Mouse (Mus musculus) gastrocnemius, postnatal 4 days (tissue): ENCODE measurements at regions not wholly inside any gene's neighbourhood (a gene's known extent, or its start where the extent isn't known, plus 50 kb on each side); places are given as distances from the start of the nearest gene placed in this dataset.
"Not testable (repeated sequence)": the region's sequence is repeated elsewhere in the genome, so short reads cannot be mapped to it uniquely, and the experiment has no call there.

Experiments
- DNase-seq, 2 experiments: peaks; one replicate each; pipeline ENCODE4 v3.0.0; 2021 to 2022; ENCODE audit warnings: low spot score in 2 of 2, mixed read lengths in 2 of 2

DNA sequence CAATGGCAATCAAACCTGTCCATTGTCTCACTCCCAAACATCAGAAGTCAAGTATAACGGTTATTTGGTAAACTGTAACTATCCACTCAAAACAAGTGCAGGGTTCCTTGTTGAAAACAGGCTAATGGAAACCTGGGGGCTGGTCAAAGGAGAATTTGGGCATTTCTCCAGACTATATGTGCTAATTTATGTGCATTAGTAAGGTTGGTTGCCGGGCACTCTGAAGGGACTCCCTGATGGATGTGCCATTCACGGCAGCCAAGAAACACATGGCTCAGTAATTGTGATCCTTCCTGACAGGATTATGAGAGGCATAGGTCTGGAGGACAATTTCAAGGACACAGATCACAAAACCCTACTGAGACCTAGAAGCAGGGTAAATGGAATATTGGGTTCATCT is 295.5 kb upstream of the Ubash3b start:
- no peak for DNase-seq

DNA sequence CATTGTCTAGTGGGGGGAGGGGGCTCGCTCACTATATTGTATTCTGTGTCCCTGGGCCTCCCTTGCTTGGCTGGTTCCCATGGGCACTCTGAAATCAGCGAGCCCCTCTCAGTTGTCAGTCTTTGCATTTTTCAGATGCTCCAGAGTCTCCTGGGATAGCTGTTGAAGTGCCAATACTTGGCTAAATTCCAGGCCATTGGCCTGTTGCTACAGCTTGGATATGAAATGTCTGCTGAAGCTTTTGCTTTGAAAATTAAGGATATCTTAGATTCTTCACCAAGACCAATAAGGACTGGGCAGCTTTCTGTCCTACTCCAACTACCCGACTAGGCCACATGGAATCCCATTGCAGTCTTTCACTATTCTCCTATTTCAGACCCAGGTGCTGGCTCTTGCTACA is 290.2 kb upstream of the Ubash3b start:
- DNase-seq: no peak

DNA sequence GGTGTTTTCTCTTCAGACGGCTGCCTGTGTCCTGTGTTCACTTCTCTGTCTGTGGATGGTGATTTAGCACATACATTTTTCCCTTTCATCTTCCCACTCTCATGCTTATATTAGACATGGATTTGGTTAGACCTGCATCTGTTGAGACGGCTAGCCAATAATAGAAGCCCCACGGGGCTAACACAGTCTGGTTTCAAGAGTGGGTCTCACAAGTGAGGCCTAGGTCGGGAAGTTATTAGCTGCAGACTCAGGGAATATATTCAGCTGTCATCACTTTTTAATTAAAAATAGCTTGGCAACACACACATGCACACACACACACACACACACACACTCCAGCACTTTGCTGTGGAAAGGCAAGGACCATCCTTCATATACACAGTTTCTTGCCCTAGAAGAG is 287.7 kb upstream of the Ubash3b start:
- no peak for DNase-seq

DNA sequence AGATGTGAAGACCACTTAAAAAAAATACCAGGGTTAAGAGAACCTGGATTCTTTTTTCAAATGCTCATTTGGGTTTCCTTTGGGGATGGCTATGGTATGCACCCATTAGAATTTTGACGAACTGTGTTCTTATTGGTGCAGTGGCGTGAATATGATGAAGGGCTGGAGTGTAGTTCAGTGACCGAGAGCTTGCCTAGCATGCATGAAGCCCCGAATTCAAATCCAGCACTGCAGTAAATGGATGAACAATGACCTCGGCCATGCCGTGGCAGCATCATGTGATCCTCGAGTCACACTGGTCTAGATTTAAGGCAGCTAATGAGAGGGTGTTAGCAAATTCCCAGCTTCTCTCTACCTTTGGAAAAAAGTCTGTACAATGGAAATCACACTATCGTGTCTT is 286.4 kb upstream of the Ubash3b start:
- DNase-seq: no peak

DNA sequence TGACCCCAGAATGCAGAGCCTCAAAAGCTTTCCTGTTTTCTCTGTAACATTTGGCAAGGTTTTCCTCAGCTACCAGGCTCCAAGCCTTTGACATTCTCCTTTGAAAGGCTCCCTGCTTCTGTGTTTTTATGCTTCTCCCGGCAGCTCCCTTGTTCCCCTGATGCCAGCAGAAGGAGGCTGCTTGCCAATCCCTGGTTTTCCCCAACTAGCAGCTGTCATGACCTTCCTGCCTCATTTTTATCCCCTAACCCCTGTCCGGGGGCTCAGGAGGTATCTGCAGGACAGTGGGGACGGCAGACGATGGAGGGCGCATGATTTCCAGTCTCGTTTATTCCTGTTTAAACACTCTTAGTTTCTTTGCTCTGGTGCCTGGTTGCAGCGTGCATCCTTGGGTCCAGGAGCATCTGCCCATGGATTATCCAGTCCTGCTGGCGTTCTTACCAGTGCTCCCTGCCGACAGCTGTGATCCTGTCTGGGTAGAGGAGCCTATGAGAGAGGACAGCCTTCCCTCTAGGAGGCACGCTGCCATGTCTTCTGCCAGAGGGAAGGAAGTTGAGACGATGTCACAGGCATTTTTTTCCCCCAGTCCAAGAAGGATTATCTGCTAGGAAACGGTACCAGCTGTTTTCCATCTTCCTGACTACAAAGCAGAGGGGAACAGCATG is 285.8 kb upstream of the Ubash3b start:
- peak; percentile 49 to 80 for DNase-seq

DNA sequence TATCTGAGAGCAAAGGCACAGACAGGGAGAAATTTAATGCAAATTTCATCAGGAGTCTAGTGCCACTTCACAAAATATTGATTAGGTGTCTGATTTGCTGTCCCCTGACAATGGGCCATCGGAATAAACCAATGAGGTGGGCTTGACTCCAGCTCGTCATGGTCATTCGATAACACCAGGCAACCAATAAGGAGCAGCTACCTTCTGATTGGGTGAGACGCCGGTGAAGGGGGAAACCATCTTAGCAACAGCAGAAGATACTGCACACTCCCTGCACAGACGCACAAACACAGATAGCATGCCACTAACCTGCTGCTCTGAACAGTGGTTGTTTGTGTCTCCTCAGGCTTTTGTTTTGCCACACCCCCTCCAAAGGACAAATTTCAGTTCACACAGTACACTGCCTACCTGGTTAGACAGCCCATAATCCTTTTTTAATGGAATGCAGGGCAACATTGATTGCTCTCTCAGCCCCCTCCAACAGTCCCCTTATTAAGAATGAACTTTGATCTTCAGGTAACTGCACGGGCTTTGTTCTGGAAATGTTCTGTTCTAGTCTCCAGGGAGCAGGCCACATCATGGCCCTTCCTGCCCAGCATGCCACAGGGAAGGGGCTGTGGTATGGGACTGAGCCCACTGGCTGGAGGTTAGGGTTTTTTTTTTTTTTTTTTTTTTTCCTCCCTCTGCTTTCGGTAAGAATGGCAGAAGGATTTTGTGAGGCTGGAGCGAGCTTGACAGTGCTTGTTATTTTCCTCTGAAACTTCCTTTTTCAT is 285.1 kb upstream of the Ubash3b start:
- DNase-seq: no peak

DNA sequence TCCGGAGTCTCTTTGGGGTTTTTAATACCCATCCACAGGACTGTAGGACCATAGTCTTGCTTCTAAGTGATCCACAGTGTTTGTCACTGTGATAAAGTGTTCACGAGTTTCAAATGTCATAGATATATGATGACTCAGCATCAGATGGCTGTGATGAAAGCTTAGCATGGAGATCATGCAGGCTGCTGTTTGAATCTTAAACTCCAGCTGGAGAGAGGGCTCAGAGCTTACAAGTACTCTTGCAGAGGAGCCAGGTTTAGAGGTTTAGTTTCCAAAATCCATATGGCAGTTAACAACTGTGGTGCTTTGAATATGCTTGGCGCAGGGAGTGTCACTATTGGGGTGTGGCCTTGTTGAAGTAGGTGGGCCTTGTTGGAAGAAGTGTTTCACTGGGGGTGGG is 280.9 kb upstream of the Ubash3b start:
- DNase-seq: no peak

DNA sequence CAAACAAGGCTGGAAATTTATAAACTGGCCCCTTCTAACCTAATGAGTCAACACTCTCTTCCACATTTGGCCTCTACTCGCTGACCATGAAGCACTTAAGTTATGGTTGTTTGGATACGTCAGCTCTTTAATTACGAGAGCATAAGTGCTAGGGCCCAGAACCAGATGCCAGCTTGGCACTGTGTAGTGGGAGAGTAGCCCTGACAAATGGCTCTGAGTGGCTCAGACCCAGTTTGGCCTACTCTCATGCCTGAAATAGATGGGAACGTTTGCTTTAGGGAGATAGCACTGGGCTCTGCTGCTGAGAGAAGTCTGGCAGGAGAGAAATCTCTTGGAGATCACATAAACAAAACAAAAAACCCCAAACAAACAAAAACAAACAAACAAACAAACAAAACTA is 278.5 kb upstream of the Ubash3b start:
- peak in 1 of 2 experiments; percentile 33 for DNase-seq

DNA sequence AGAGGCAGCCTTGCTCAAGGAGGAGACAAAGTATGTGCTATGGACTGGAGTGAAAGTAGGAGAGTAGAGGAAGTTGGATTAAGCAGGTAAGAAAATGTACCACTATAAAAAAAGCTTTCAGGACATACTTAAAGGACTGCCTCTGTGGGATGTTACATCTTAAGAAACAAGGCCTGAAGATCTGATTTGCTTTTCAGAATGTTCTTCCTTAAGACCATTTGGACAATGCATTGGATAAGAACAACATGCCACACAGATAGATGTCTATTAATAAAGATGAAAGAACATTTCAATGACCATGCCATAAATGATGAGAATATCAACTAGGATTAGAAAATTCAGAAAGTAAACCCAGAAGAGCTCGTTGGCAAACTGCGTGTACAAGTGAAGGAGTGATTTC is 276.6 kb upstream of the Ubash3b start:
- no peak for DNase-seq

DNA sequence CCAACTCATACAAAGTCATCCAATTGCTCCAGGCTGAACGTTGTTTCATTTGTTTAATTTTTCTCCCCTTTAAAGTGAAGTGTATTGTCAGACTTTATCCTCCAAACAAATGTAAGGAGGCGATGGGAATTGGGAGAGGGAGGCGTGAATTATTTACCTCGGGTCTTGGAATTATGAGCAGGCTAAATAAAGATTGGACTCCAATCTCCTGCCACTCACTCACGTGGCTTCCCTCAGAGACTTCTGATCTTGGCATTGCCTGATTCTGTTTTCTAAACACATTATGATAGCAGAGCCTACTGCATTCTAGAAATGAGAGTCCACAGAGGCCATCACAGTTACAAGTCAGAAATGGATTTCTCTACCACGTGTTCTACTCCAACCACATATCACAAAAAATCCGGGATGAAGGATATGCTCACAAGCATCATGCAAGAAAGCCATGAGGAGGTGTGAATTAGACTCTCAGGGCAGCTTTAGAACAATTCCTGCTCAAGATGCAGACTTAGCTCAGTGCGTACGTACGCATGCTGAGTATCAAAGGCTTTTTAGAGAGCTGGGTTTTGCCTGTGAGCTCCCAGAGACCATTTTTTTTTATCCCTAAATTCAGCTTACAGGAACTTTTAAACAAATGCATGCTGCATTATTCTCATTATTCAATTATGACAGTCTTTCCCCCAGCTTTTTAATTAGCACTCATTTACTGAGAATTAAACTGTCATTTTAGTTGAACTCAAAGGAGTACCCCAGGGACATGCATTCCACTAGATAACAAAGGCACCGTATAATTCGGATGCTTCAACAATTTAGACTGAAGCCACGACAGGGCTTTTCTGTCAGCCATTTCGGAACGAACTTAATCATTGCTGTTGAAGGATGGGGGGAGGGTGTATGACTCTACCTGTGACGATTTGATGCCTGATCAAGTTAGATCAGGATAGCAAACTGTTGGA is 269.2 kb upstream of the Ubash3b start:
- no peak for DNase-seq

DNA sequence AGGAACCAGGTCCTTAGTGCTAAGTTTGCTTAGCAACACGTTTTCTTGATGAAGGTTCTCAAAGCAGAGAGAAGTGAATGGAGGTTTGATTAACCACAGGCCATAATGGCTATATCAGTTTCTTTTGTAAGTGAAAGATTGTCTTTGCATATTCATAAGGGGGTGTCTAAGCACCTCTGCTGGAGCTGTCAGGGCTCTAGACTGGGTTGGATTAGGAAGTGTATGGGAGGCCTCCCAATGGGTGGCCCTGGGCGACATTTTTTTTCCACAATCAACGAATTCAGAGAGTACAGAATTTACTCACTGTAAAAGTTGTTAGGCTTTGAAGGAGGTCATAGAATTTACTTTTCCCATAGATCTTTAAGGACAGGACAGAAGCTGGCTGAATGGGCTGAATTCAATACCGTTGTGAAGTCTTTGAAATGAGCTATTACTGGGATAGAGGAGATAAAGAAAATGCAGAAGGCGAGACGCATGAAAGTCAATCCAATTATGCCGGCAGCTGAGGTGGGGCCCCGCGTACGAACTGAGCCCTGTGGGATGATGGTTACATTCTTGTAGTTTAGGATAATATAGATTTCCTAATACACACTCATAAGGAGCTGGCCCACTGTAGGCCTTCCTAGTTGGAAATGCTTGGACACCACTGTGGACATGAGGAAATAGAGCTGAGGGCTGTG is 268.4 kb upstream of the Ubash3b start:
- DNase-seq: no peak

DNA sequence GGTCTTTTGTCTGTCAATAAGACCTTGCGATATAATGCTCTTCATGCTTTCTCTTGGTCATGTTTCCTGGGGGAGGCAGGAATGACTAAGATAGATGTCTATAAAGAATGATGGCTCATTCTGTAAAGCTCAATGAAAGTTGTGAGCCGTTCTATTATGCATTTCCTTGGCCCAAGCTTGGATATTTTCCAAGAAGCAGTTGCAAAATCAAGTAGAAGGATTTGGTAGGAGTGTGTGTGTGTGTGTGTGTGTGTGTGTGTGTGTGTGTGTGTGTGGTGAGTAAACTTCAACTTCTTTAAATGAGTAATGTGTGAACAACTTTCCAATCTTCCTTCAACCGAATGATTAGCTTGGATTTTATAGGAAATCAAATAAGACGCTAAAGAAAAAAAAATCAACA is 267.7 kb upstream of the Ubash3b start:
- no peak for DNase-seq

DNA sequence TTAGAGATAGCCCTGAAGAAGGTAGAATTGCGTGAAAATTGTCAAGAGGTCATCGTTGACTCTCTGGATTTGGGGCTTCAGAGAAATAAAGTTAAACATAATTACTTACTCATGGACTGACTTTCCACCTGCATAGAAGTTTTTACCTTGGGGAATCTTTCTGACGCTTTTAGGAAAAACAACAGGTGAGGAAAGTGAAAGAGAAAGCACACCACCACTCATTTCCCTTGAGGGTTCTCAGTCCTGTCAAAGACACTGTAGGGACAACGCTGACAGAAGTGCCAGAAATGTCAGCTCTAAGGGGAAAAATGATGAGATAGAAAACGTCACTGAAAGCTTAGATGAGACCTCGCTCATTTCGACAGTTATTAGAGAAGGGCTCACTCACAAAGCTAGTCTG is 265.2 kb upstream of the Ubash3b start:
- DNase-seq: no peak

DNA sequence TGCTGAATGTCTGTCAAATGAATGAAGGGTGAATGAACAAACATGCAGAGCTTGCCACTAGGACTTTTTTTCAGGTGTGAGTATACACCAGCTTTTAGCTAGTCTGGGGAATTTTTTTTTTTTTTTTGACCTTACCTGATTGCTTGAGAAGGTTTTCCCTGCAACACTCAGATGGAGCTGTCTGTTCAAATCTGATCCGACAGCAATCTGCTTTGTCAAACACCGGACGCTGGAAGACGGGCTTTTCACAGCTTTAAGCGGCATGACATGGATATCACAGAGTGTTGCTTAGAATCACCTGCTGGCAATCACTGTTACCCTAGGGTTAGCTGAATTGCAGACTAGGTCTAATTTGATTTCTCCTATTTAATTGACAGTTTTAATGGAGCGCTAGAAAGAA is 263.7 kb upstream of the Ubash3b start:
- no peak for DNase-seq

DNA sequence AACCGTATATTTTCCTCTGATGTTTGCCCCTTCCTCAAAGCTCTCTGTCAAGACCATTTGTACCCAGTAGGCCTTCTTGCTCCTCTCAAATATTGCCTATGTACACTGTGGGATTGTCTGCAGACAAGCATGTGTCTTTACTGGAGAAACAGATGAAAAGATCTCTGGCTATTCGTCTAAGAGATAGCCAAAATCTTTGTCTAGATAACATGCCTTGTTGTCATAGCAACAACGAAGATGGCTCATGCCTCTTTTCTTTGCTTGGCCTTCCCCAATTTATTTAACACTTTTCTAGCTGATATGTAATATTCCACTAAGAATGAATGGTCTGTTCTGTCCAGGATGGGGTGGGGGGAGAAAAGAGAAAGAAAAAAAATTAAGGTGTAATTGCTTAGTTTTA is 252.3 kb upstream of the Ubash3b start:
- DNase-seq: no peak

DNA sequence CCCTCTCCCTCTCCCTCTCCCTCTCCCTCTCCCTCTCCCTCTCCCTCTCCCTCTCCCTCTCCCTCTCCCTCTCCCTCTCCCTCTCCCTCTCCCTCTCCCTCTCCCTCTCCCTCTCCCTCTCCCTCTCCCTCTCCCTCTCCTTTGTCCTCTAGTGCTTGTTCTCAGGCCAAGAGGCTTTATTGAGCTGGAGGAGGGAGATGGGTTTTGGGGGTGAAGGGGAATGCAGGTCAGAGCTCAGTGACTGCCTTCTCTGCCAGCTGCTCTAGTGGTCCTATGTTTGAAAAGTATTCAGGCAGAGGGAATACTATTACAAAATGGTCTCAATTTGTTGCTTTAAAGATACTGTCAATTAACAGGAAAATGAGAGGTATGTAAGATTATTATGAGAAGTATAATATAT is 251.6 kb upstream of the Ubash3b start:
- DNase-seq: not testable (repeated sequence)

DNA sequence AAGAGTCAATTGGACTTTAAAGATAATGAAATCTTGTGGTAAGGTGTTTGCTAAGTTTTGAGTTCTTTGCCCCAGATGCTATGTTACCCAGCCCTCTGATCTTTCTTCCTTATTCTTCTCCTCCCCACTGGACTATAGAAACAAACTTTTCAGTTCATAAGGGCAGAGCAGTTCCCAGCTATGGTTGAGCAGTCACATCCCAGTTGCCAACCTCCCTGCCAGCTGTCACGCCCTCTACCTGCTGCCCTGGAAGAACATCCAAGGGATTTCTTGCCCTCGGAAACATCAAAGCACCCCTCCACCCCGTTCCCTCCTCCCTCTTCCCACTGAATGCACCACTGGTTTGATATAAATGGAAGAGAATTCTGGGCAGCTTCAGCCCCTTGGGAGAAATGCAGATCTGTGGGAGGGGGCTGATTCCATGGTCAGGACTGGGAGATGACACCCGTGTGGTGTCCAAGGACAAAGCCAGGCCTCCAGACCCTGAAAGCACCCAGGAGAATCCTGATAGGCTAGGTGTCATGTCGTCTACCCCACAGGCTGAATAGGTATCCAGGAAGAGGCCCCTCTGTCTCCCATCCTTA is 250.8 kb upstream of the Ubash3b start:
- no peak for DNase-seq

DNA sequence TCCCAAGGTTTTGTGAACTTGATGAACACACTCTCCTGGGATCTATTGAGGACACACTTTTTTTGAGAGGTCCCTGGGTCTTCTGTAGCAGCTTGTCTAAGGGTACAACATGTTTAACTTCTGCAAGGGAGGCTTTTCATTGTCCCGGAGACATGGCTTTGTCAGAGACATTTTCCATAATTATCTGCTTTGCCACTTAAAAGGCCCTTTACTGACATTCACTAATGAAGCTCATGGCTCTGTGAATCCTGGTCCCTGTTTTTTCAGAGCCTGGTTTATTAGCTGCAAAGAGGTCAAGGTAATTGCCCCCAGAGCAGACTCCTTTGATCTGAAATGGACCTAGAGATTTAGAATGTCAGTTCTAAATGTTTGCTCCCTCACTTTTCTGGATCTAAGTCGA is 246.8 kb upstream of the Ubash3b start:
- no peak for DNase-seq

DNA sequence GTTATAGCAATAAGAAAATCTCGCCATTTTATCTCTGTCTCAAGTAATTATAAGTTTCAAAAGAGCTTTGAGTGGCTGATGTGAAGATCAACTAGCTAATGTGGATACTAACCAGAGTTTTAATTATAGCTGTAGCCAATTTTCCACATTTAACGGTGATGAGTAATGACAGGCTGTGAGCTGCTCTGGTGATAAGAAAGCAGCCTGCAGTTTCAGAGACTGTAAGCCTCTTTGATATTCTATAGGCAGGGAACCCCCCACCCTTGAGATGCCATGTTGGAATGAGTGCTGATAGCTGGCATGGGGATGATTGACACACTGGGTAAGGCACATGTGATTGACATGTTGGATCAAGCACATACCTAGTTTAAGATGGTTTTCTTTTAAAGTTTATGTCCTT is 245.6 kb upstream of the Ubash3b start:
- no peak for DNase-seq

DNA sequence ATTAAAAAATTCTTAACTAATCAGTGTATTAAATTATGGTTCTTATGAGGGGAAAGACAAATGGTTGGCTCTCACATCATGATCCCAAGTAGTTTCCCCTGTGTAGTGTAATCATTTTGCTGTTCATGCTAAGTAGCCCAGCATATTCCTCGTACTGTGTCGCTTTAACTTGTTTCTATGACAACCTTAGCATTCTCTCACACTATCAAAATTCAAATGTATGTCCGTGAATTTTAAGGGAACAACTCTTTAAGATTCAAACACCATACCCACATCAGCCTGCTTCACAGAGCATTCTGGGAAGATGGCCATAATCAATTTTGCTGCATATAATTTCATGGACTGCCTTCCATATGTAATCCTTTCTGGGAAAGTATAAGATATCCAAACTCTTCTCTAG is 241.4 kb upstream of the Ubash3b start:
- no peak for DNase-seq

DNA sequence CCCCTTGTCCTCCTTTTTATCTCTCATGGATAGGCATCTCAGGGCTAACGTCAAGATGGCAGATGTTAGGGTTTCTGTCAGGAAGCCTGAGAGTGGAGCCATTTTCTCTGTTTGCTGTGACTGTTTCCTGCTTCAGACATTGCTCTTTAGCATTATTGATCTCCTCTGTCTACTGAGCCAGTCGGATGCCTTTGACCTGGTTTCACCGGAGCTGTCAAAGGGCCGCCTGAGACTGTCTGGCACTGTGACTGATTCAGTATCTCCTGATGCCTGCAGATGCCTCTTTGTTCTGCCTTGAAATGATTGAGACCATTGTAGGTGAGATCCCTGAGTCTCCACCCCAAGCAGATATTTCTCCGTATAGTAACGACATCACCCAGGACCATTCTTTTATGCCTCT is 239.5 kb upstream of the Ubash3b start:
- DNase-seq: no peak
